Mouse (Mus musculus) kidney, adult 8-10 months (tissue): ENCODE data around the gene Cfap299.

Experiments used
- DNase-seq, 2 experiments: peaks; one replicate each; pipeline ENCODE4 v3.0.0; 2022

Cfap299 gene

DNA sequence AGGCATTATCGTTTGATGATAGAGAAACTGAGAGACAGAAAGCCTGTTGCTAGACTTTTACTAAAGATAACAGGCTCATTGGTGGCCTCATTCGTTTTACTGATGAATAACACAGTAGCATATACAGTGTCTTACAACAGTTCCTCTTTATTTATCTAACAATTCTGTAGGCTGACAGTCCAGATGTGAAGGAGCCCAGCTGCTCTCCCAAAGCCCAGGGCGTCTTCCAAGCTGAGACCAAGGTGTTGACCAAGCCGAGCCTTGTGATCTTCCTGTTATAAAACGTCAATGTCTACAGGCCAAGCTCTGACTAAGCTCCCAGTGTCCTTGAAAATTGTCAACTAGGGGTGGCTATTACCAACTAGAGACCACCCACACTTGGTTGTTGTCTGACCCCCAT lies 321.9 kb downstream of the Cfap299 start:
- DNase-seq = no peak

DNA sequence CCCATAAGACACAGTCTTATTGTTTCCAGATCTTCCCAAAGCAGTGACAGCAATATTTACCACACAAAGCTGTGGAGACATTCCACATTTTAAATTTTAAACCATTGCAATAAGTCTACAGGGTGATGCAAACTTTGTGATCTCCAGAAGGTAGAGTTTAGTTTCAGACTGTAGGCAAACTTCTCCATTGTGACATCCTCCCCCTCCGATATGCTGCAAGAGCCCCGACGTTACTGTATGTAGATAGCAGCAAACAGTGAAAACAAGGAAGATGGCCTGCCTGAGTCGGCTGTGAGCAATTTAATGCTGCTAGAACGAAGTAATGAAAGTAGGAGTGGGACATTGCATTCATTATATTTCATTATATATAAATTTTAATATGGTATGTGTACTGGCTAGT lies 359.1 kb downstream of the Cfap299 start:
- no peak for DNase-seq

DNA sequence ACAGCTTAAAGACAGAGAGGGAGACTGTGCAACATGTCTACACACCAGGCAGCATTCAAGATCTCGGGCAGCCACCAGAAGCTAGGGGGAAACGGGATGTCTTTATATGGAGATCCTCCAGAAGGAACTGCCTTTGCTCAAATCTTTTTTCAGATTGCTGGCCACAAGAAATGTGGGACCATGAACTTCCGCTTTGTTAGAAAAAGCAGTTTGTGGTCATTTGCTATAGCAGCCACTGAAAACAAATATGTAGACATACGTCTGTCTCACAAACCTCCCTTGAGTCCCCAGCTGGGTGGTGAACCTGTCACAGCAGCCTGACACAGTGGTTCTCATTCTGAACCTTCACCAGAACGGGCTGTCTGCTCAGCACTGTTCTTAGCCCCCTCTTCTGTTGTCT lies 363.0 kb downstream of the Cfap299 start:
- no peak for DNase-seq

DNA sequence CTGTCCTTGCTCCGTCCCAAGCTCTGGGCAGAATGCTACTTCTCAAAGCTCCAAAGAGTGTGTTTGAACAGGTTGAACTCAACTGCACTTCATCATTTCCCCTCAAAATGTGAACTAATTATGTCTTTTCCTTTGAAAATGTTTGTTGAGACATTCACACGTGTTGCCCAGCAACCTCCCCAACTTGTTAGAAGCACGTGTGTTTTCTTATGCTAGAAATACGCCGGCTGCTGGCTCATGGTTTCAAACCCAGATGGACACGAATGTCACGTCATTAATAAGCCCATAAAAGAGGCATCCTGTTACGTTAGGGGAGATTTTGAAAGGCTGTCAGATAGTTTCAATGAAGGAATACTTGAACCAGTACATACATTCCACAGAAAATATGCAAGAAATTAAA lies 367.2 kb downstream of the Cfap299 start:
- peak in 1 of 2 experiments; percentile 4 for DNase-seq

DNA sequence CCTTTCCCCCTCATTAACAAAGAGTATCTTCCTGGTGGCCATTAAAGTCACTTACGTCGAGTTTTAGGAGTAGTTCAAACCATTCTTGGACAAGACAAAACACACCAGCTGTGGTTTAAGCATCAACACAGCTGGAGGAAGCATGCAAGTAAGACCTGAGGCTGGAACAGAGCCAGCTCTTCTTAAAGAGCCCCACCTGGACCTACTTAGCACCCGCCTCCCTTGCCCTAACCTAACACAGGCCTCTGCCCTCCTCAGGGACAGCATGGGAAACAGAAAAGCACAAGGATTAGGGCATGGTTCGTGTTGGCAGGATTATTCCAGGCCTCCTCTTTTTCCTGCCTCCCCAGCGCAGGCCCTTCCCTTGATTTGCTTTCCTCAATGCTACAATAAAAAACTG lies 374.9 kb downstream of the Cfap299 start:
- no peak for DNase-seq

DNA sequence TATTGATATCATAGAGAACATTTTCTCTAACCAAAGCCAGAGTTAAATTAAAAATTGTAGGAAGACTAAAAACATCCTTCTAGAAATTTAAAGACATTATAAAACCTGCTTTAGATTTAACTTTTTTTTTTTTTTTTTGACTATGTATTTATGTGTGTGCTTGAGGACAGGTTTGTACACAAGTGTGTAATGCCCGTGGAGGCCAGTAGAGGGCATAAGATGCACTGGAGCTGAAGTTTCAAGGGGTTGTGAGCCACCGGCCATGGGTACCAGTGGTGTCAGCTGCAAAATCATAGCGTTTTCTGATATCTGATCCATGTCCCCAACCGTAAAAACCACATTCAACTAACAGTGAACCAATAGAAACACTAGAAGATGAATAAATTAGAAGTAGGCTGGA lies 377.5 kb downstream of the Cfap299 start:
- peak in 1 of 2 experiments; percentile 11 for DNase-seq

DNA sequence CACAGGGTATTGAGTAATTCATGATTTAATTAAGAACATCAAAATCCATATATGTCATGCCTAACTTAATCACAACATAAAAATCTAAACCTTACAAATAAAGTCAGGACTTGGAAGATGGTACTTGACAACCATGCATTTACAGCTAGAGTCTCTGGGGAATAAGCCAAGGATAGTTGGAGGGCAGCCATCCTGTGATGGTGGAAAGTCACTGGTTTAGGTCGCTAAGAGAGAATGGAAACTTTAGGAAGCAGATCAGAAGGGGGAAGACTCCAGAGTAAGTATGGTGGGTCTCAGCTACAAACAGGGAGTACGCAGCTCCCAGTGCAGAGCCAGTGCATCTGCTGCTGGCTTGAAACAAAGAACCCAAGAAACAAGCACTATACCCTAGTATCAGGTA lies 386.3 kb downstream of the Cfap299 start:
- DNase-seq = no peak

DNA sequence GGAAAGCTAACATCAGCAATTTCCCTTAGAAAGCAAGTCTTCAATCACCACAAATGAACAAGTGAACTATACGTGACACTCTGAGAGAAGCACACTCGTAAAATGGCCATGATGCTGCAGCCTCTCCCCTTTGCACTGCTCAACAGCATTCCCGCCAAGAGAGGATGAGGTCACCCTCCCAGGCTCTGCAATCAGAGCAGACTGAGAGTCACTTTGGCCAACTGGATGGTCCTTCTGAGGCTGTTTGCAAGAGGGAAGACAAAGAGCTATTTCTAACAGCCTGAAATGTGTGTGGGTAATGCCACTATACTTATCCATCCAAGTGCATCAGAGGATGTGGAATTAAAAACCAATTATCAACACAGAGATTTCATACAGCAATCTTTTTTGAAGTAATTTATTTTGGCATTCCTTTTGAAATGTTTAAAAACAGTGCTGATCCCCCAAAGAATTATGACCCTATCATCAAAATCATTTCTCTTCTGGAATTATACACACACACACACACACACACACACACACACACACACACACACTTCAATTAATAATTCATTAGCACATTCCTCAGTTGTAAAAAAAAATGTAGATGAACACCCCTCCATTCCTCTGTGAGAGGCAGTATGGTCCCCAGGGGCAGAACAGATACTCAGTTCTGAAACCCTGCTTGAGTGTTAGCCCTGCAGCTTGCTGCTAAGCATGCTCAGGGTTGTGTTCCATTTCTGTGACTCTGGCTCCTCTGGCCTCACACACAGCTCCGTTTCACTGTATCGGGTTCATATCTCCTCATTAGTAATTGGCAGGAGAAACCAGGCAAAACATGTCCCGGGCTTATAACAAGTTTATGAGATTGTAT lies 403.3 kb downstream of the Cfap299 start:
- DNase-seq = peak in 1 of 2 experiments; percentile 4

DNA sequence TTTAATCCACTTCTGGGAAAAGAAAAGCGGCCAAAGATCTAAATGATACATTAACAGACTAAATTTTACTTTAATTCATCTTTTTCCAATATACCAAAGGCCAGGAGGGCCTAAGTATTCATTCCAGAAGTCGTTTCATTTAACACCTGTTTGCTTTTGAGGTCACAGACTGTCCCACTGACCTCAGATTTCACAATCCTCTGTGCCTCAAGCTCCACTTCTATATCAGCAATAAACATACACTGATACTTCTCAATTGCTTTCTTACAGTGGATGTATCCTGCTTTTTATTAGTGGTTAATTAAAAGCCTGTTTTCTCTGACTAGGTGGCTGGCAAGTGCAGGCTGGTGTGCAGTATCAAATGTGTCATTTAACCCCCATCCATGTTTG lies 403.9 kb downstream of the Cfap299 start:
- DNase-seq = no peak

DNA sequence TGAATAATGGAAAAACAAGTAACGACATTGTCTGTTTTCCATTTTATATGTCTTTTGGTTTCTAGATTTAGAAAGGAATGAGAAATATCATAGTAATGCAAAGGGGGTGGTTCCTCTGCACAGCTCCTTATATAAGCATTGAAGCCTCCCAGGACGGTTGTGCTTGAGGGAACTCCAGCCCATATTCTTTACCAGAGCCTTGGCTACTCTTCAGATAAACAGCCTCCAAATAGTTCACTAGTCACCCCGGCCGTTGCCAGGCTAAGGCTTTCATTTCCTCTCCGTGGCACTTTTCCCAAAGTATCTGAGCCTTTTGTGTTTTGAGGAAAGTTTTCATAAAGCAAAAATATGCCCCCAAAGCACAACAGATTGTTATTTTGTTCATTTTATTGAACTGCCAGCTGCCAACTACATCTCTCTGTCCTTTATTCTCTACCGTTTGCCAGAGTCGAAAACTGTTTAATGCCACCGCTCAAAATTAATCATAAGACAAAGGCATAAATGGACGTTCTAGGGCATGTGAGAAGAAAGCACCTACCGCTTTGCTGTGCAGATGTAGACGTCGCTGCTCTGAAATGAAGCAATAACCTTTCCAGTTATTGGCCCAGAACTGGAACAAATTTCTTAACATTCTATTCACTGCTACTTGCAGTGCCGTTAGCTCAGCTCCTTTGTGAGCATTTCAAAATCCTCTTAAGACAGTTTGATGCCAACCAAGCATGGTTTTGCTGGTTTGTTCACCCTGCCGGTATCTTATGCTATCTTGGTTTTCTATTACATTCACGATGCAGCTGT lies 433.0 kb downstream of the Cfap299 start:
- no peak for DNase-seq

DNA sequence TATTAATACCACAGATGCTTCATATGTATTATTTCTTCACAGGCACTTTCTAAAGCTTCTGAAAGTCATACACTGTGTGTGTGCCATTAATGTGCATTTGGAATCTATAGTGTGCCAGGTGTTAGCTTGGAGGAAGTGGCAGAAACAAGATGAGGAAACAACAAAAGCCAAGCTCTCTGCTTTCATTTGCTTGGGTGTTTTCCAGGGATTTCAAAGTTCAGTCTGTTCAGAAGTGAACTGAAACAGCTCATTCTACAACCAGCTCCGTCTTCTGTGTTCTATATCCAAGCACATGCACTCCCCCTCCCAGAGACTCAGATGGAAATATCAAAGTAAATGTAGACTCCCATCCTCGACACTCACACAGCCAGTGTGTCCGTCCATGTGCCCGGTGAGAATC lies 449.5 kb downstream of the Cfap299 start:
- no peak for DNase-seq

DNA sequence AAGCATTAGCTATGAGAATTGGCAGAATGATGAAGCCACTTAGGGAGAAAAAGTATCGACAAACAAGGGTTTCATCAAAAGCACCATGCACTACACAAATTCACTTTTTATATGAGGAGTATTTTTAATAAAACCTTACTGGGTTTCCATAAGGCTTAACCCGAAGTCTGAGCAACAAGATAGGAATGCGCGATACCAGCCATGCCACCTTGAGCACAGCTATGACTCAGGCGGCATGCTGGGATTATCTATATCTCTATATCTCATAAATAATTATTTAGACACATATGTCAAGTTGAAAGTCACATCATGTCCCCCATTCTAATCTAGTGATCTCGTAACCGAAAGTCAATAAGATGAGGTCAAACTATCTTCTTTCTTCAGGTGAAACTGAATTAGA lies 453.0 kb downstream of the Cfap299 start:
- DNase-seq = no peak

DNA sequence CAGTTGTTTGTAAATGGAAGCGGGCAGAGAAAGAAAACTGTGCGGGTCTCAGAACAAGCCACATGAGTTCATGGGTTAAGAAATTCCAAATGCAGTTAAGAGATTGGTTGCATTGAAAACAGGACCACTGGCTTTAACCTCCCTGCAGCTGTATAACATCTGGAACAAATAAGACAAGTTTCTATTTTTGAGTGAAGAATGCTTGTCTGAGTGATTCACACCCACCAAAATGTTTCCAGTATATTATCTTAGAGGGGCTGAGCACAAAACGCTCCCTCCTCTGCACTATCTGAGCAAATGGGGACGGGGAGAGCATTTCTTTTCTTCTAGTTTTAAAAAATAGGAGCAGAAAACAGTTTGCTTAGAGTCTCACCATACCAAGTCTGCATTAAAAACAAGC lies 458.6 kb downstream of the Cfap299 start:
- no peak for DNase-seq

DNA sequence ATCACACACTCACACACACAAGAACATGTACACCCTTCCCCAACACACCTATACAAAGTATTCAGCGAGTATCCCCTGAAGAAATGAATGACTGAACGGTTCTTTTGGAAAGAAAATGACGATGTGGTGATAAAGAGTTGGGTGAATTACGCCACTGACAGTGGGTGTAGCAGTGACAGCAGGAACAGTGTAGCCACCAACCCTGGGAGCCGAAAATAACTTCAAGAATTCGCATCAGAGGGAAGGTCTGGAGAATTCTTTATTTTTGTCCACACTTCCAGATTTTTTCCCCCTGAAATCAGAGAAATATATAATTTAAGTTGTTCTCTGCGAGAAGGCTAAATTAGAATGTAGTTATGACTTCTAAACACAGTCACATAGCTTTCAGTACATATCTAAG lies 459.5 kb downstream of the Cfap299 start:
- DNase-seq = no peak

DNA sequence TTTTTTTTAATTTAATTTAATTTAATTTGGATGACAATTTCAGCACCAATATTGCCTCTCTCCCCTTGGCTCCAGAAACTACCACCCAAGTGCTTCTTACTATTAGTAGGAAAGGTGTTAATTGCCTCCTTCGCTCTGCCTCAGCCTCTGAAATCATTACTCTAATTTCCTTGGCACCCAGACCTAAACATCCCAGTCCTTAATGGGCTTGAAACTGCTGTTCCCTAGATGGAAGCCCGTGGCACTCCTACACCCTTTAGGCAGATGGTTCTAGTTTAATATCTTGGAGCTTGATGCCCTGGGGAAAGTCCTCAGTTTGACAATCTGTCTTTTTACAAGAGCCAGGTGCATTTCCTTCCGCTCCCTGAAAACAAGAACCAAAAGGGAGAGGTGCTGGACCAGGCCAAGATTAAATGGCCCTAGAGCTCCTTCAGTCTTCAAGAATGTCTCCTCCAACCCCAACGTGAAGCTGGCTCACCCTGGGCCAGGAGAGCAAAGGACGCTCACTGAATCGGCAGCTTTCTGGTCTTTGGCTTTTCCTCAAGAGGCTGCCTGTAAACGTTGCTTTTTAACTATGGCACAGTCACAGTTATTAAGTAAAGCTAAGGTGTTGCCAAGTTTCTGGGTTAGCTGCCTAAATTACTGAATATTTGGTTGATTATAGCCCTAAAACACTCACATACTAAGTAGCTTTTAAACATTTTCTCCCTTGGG lies 461.9 kb downstream of the Cfap299 start:
- peak in 1 of 2 experiments; percentile 25 for DNase-seq

DNA sequence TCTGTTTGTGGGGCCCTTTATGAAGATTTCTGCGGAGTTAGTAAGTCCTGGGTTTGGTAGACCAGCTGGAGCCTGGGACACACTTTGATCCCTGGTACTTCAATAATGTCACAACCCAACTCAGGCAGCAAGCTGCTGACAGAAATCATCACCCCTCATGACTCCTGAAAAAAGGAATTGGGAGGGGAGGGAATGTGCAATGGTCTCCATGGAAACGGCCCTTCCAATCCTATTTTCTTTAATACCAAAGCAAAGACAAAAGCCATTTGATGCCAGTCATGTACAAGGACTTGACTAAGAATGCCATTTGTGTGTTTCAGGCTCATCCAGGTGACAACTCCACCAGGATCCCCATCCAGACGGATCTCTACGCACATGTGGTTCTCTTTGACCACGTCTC lies 472.4 kb downstream of the Cfap299 start:
- no peak for DNase-seq

DNA sequence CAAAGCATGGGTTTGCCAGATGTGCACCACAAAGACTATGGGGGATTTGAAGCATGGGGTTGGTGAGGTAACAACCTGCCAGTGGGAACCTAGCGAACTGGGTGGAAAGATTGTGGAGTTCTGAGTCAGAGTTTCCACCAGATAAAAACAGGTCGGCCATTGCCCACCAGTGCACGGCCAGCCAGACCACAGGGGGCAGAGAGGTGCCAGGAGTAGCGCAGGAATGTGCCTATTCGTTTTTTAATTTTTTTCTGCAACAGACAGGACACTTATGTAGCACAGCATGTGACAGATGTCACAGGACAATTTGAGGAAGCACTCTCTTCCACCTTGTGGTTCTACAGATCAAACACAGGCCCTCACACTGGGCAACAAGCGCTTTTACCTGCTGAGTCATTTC lies 475.7 kb downstream of the Cfap299 start:
- no peak for DNase-seq

DNA sequence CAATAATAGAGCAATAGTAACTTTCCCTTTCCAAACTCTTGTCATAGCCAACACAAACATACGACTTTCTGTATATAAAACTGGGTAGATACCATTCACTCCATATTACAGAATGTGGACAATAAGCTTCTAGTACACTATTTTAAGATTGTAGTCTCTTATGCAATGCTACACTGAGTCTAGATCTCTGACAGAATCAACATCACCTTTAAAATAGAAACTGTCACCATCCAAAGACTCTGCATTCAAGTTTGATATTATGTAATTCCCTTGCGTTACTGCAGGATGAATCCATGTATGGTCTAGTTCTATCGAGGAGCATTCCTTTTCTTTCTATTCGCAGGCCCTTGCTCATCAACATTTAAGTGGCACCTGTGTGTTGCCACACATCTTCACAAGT lies 477.4 kb downstream of the Cfap299 start:
- DNase-seq = no peak

DNA sequence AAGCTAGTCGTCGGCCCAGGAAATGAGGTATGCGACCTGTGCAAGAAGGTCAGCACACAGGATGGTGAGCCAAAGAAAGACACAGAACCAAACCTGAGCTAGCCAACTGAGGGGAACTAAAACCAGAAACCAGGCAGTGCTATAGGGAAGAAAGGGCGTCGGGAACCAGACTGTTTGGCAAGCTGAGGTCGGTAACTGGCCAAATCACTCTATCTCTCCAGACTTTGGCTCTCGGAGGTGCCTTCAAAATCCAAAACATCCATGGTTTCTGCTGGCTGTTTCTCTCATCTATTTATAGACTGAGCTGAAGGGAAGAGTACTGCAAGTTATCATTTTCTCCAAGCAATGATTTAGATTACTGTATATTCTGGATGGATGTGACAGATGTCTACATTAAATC lies 477.9 kb downstream of the Cfap299 start:
- DNase-seq = no peak

DNA sequence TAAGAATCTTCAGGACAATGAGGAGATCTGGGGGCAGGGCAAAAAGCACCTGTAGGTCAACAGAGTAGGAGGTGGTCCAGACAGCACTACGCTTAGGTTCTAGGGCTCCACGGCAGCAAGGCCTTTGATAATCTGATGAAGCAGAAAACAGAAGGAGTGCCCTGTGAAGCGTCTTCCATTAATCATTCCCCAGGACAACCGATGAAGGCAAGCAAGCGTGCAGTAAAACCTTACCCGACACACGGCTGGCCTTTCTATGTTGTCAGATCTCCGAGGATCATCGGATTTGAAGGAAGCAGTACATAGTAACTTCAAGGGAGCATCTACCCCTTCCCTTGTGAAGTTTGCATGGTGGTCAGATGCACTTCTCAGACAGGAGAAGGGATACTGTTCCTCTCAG lies 478.8 kb downstream of the Cfap299 start:
- peak; percentile 1 to 24 for DNase-seq

DNA sequence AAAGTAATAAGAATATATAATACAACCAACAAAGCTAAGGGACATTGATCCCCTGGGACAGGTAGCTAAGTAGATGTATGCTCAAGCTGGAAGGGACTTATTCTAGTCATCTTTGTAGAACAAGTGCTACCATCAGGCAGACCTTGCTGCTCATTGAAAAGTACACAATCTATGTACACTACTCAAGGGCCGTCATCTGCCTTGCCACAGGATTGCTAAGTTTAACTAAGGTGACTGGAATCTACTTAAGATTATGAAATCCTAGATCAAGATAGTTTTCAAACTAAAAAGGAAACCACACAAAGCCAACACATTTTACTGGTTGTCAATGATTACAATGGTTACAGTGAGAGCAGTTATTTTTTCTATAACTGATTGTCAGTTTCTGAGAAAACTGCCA lies 483.3 kb downstream of the Cfap299 start:
- DNase-seq = no peak

DNA sequence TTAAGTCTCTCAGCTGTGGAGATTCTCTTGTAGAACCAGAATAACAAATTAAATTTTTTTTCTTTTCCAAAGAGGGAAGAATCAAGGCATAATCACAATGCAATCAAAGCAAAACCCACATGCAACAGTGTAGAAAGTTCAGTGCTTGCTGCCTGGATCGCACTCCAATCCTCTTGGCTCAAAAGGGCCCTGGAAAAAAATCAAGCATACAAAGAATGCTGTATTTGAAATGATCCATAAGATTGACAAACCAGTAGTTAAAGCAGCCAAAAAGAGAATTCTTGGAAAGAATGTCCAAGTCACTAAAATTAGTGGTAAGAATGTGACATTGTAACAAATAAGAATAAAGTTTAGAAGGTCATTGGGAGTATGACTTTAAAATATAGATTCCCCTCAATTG lies 486.2 kb downstream of the Cfap299 start:
- DNase-seq = no peak

DNA sequence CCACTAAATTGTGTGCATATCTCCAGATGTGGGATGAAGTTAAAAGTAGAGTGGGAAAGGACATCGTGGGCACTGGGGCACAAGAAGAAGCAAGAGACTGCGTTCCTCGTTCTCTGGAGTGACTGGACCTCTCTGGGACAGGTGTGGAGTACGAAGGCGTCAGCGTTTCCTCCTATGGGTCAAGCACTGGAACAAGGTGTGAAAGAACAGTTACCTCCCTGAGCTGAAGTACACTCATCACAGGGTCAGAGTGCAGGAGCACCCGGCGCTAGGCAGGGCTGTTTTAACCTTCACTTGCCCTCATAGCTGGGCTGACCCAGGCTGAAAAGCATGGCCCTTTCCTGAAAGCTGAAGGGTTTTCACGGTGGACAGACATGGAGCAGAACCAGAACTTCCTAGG lies 504.7 kb downstream of the Cfap299 start:
- DNase-seq = no peak

DNA sequence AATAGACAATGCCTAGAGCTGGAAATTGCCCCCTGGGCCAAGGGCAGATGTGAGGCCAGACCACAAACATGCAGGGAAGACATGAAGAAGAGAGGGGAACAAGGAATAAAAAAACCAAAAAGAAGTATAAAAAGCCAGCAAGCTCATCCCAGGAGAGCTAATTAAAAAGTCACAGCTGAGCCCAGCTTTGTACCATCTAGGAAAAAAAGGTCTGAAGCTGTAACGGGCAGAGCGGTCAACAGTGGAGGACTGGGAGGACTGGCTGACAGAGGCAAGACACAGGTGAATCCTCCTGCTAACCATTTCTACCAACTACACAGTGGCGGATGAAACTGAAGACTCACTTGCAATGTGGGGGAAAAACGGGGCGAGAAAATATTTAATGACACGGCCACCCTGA lies 505.2 kb downstream of the Cfap299 start:
- no peak for DNase-seq
